Mouse (Mus musculus) heart, postnatal 0 days (tissue): Measurements from ENCODE around the gene Rapgef5.

ENCODE experiments used
- CTCF ChIP-seq: IDR thresholded peaks from 2 replicates; pipeline ENCODE4 v1.5.1; 2016; ENCODE audit warnings: antibody characterized with exemption, control low read depth, low read depth
- EP300 ChIP-seq: IDR thresholded peaks from 2 replicates; pipeline ENCODE4 v1.6.1; 2016; ENCODE audit warnings: antibody characterized with exemption, low read depth

- TF ChIP-seq CTCF: no peak
- no peak for TF ChIP-seq EP300
These were observed 33.6 kb upstream of the Rapgef5 start for GRCm38 (mm10) chr12:117482665-117483064.
